Mouse (Mus musculus) MEL (cell line): ENCODE measurements at regions not wholly inside any gene's neighbourhood (a gene's known extent, or its start where the extent isn't known, plus 50 kb on each side); places are given as distances from the start of the nearest gene placed in this dataset.

Experiments used
- DNase-seq: peaks from one replicate; pipeline ENCODE4 v3.0.0; 2011; ENCODE audit warnings: low read depth, low spot score
- H3K27ac ChIP-seq: 2 replicates; pipeline ENCODE4 v1.5.1; 2012; ENCODE audit warnings: low read depth, mild to moderate bottlenecking, control low read depth, low read length, moderate library complexity; ENCODE audit not compliant: control insufficient read depth
- H3K27me3 ChIP-seq, 2 experiments: fragments of 150-350 bp in 1 of 2; sonication (generic) in 1 of 2; 2 replicates each; pipeline ENCODE4 v1.6.1; 2012; ENCODE audit warnings: low read length in 2 of 2, mild to moderate bottlenecking in 2 of 2, improper control_type of control experiment in 1 of 2, moderate library complexity in 1 of 2; ENCODE audit not compliant: insufficient read depth in 2 of 2, control insufficient read depth in 1 of 2
- H3K36me3 ChIP-seq, 2 experiments: 2 replicates each; pipeline ENCODE4 v1.6.1; 2012 to 2014; ENCODE audit warnings: low read length in 2 of 2, improper control_type of control experiment in 1 of 2, inconsistent platforms in 1 of 2, mild to moderate bottlenecking in 1 of 2; ENCODE audit not compliant: insufficient read depth in 2 of 2, control insufficient read depth in 1 of 2
- H3K4me1 ChIP-seq, 2 experiments: fragments of 150-350 bp in 1 of 2; sonication (generic) in 1 of 2; 2 replicates each; pipeline ENCODE4 v1.6.1; 2012; ENCODE audit warnings: low read length in 2 of 2, improper control_type of control experiment in 1 of 2, mild to moderate bottlenecking in 1 of 2; ENCODE audit not compliant: insufficient read depth in 2 of 2, control insufficient read depth in 1 of 2
- H3K4me3 ChIP-seq, 2 experiments: fragments of 150-350 bp in 1 of 2; sonication (generic) in 1 of 2; 2 replicates each; pipeline ENCODE4 v1.5.1; 2012; ENCODE audit warnings: low read depth in 2 of 2, low read length in 2 of 2, mild to moderate bottlenecking in 2 of 2, moderate library complexity in 2 of 2, control low read depth in 1 of 2, improper control_type of control experiment in 1 of 2; ENCODE audit not compliant: control insufficient read depth in 1 of 2, insufficient read depth in 1 of 2
- H3K79me2 ChIP-seq: 2 replicates; pipeline ENCODE4 v1.6.1; 2012; ENCODE audit warnings: mild to moderate bottlenecking, low read length, moderate library complexity; ENCODE audit not compliant: control insufficient read depth, poor library complexity, insufficient read depth
- H3K9ac ChIP-seq: 2 replicates; pipeline ENCODE4 v1.6.1; 2012; ENCODE audit warnings: low read depth, mild to moderate bottlenecking, control low read depth, low read length, moderate library complexity; ENCODE audit not compliant: control insufficient read depth, poor library complexity, severe bottlenecking
- H3K9me3 ChIP-seq: fragments of 150-350 bp; sonication (generic); replicated peaks from 2 replicates; pipeline ENCODE4 v1.6.1; 2012; ENCODE audit warnings: mild to moderate bottlenecking, low read length, improper control_type of control experiment, moderate library complexity; ENCODE audit not compliant: insufficient read depth
- E2F4 ChIP-seq: IDR thresholded peaks from 2 replicates; pipeline ENCODE4 v1.6.1; 2011; ENCODE audit warnings: low read depth, low read length, improper control_type of control experiment, borderline replicate concordance
- GATA1 ChIP-seq: IDR thresholded peaks from 2 replicates; pipeline ENCODE4 v1.6.1; 2011; ENCODE audit warnings: low read depth, low read length, improper control_type of control experiment
- JUND ChIP-seq: IDR thresholded peaks from 2 replicates; pipeline ENCODE4 v1.6.1; 2011; ENCODE audit warnings: low read depth, mild to moderate bottlenecking, improper control_type of control experiment, low read length
- MAFK ChIP-seq: IDR thresholded peaks from 2 replicates; pipeline ENCODE4 v1.6.1; 2011; ENCODE audit warnings: low read depth, mild to moderate bottlenecking, low read length, improper control_type of control experiment, borderline replicate concordance
- MYB ChIP-seq: IDR thresholded peaks from 2 replicates; pipeline ENCODE4 v1.6.1; 2011; ENCODE audit warnings: mild to moderate bottlenecking, low read depth, low read length, improper control_type of control experiment
- POLR2AphosphoS2 ChIP-seq: IDR thresholded peaks from 2 replicates; pipeline ENCODE4 v1.6.1; 2011; ENCODE audit warnings: low read length, improper control_type of control experiment
- POLR2AphosphoS5 ChIP-seq: IDR thresholded peaks from 2 replicates; pipeline ENCODE4 v1.6.1; 2012; ENCODE audit warnings: low read depth, borderline replicate concordance, mild to moderate bottlenecking, inconsistent platforms, low read length, moderate library complexity, mixed read lengths
- SIN3A ChIP-seq: IDR thresholded peaks from 2 replicates; pipeline ENCODE4 v1.6.1; 2012; ENCODE audit warnings: low read length, improper control_type of control experiment, inconsistent platforms
- TAL1 ChIP-seq: IDR thresholded peaks from 2 replicates; pipeline ENCODE4 v1.6.1; 2012; ENCODE audit warnings: mild to moderate bottlenecking, inconsistent platforms, low read length, moderate library complexity, mixed read lengths
- UBTF ChIP-seq: IDR thresholded peaks from 2 replicates; pipeline ENCODE4 v1.6.1; 2012; ENCODE audit warnings: low read depth, mild to moderate bottlenecking, inconsistent platforms, low read length, improper control_type of control experiment, moderate library complexity, borderline replicate concordance; ENCODE audit not compliant: insufficient read depth
- USF1 ChIP-seq: IDR thresholded peaks from 2 replicates; pipeline ENCODE4 v1.6.1; 2014; ENCODE audit warnings: low read depth, mild to moderate bottlenecking, inconsistent platforms, low read length, improper control_type of control experiment, moderate library complexity
- ZC3H11A ChIP-seq: IDR thresholded peaks from 2 replicates; pipeline ENCODE4 v1.6.1; 2012; ENCODE audit warnings: low read depth, mild to moderate bottlenecking, inconsistent platforms, low read length, improper control_type of control experiment

- H3K79me2 ChIP-seq: no peaks in the 10 kb centered on the region
- no peak for TF ChIP-seq POLR2AphosphoS2
- no peak for TF ChIP-seq ZC3H11A
- no peak for TF ChIP-seq MAFK
- TF ChIP-seq POLR2AphosphoS5: no peak
- TF ChIP-seq TAL1: no peak
- TF ChIP-seq JUND: no peak
- no peak for TF ChIP-seq UBTF
- no peak for TF ChIP-seq SIN3A
- TF ChIP-seq GATA1: no peak
- no peak for TF ChIP-seq USF1
- TF ChIP-seq, all 39 proteins: peak for 0
- no peak overlapping the region for H3K4me3 ChIP-seq
- H3K27me3 ChIP-seq: no peaks in the 10 kb centered on the region
- H3K36me3 ChIP-seq: no peaks in the 10 kb centered on the region
- no peaks in the 10 kb centered on the region for H3K4me1 ChIP-seq
- no peaks in the 10 kb centered on the region for H3K9me3 ChIP-seq
- no peak overlapping the region for H3K27ac ChIP-seq
- DNase-seq: no peak
- H3K9ac ChIP-seq: no peak overlapping the region
Measured at GRCm38 (mm10) chr11:65373136-65373535, 103.3 kb upstream of the Myocd start.

GRCm38 (mm10) chr11:65372309-65372811 lies 102.6 kb upstream of the Myocd start:
- Histone ChIP-seq H3K36me3 (no peaks in the 10 kb centered on the region), H3K79me2 (no peaks in the 10 kb centered on the region), H3K4me3 (no peak overlapping the region), H3K27me3 (no peaks in the 10 kb centered on the region), H3K27ac (no peak overlapping the region), H3K9ac (no peak overlapping the region), H3K4me1 (no peaks in the 10 kb centered on the region), H3K9me3 (no peaks in the 10 kb centered on the region)
- TF ChIP-seq E2F4 (no peak), JUND (no peak)
- DNase-seq: no peak

- Histone ChIP-seq H3K27ac (no peak overlapping the region), H3K4me1 (no peaks in the 10 kb centered on the region), H3K9ac (no peak overlapping the region), H3K9me3 (no peaks in the 10 kb centered on the region), H3K27me3 (no peaks in the 10 kb centered on the region), H3K79me2 (no peaks in the 10 kb centered on the region), H3K36me3 (no peaks in the 10 kb centered on the region), H3K4me3 (no peak overlapping the region)
- no peak for DNase-seq
- no peak for TF ChIP-seq ZC3H11A
- TF ChIP-seq UBTF: no peak
- no peak for TF ChIP-seq E2F4
- TF ChIP-seq MYB: no peak
- no peak for TF ChIP-seq USF1
Measured at GRCm38 (mm10) chr11:65367825-65368224, 98.0 kb upstream of the Myocd start.
